Mouse (Mus musculus) erythroblast, adult 5-6 weeks (primary cell): ENCODE data around the gene Mylip. TPM values are rescaled to one million over a fixed set of nuclear protein-coding genes. Genes with fewer than 3 reads are reported as not detected.
A peak's percentile ranks its signal among the peaks of the same experiment; 100 is the strongest.

Source experiments
- ATAC-seq: replicated peaks from 2 replicates; pipeline ENCODE4 v1.8.0; 2016; ENCODE audit warnings: moderate number of reproducible peaks, mild to moderate bottlenecking, moderate TSS enrichment, inconsistent platforms; ENCODE audit not compliant: poor library complexity, low FRiP score, severe bottlenecking
- total RNA-seq, 2 experiments: library from RNA; stranded (forward) in 1 of 2; stranded (reverse) in 1 of 2; fragments of 150-400 nt in 1 of 2; fragments of 200-764, 138-1000 nt in 1 of 2; gene quantifications; 2 replicates each; pipeline versions ENCODE4 v1.2.3 to v1.2.4; 2015 to 2017; ENCODE audit warnings: low replicate concordance in 2 of 2

Gene Mylip
- 54.2 and 75.7 TPM in 2 replicates for total RNA-seq (2015; ENCODE audit: low replicate concordance)
- 74.8 and 85.5 TPM in 2 replicates for total RNA-seq (2017; ENCODE audit: low replicate concordance)

- peak; percentile 92 for ATAC-seq
Observed at GRCm38 (mm10) chr13:45389448-45390311, at the start of gene Mylip. Gene Mylip (plus strand): TSS chr13:45389742.

GRCm38 (mm10) chr13:45341991-45342390 lies 47.6 kb upstream of the Mylip start:
- ATAC-seq: no peak

GRCm38 (mm10) chr13:45343541-45343940 lies 46.0 kb upstream of the Mylip start:
- no peak for ATAC-seq

- no peak for ATAC-seq
Observed at GRCm38 (mm10) chr13:45343966-45344365, 45.6 kb upstream of the Mylip start.

- ATAC-seq: no peak
Observed at GRCm38 (mm10) chr13:45345471-45346159, 43.9 kb upstream of the Mylip start.

GRCm38 (mm10) chr13:45351483-45351882 lies 38.1 kb upstream of the Mylip start:
- ATAC-seq: no peak

- ATAC-seq: no peak
Observed at GRCm38 (mm10) chr13:45354824-45355223, 34.7 kb upstream of the Mylip start.

- no peak for ATAC-seq
Observed at GRCm38 (mm10) chr13:45358208-45358607, 31.3 kb upstream of the Mylip start.

- ATAC-seq: no peak
Observed at GRCm38 (mm10) chr13:45358676-45359323, 30.7 kb upstream of the Mylip start.

- ATAC-seq: no peak
Observed at GRCm38 (mm10) chr13:45365788-45366187, 23.8 kb upstream of the Mylip start.

- ATAC-seq: no peak
Observed at GRCm38 (mm10) chr13:45371673-45372072, 17.9 kb upstream of the Mylip start.

GRCm38 (mm10) chr13:45372456-45372855 lies 17.1 kb upstream of the Mylip start:
- ATAC-seq: no peak

- ATAC-seq: no peak
Observed at GRCm38 (mm10) chr13:45374846-45375245, 14.7 kb upstream of the Mylip start.

- no peak for ATAC-seq
Observed at GRCm38 (mm10) chr13:45382208-45382607, 7.3 kb upstream of the Mylip start.

- ATAC-seq: no peak
Observed at GRCm38 (mm10) chr13:45384636-45385035, 4.9 kb upstream of the Mylip start.

GRCm38 (mm10) chr13:45385521-45385920 lies 4.0 kb upstream of the Mylip start:
- ATAC-seq: no peak

- no peak for ATAC-seq
Observed at GRCm38 (mm10) chr13:45386253-45386652, 3.3 kb upstream of the Mylip start.

- no peak for ATAC-seq
Observed at GRCm38 (mm10) chr13:45387231-45387630, 2.3 kb upstream of the Mylip start.

GRCm38 (mm10) chr13:45388254-45388805 lies 1.2 kb upstream of the Mylip start:
- ATAC-seq: no peak

- ATAC-seq: 0 out of 2 replicates have a peak, but pooled peaks have one; percentile 3
Observed at GRCm38 (mm10) chr13:45388889-45389288, 653 bp upstream of the Mylip start.
